Mouse (Mus musculus) thymus, adult 2 months (tissue): ENCODE data around the gene Olfr1532-ps1. TPM values are rescaled to one million over a fixed set of nuclear protein-coding genes. Genes with fewer than 3 reads are reported as not detected.

Source experiments
- DNase-seq: peaks from one replicate; pipeline ENCODE4 v3.0.0; 2021
- H3K27ac ChIP-seq: fragments of 200-500 bp; 2 replicates; pipeline ENCODE4 v1.5.1; 2012; ENCODE audit warnings: low read length, control low read depth; ENCODE audit not compliant: control insufficient read depth, insufficient read depth
- H3K27me3 ChIP-seq: fragments of 200-500 bp; 2 replicates; pipeline ENCODE4 v1.6.1; 2012; ENCODE audit warnings: mild to moderate bottlenecking, low read length, moderate library complexity, mixed read lengths; ENCODE audit not compliant: control insufficient read depth, insufficient read depth
- H3K36me3 ChIP-seq: fragments of 200-500 bp; 2 replicates; pipeline ENCODE4 v1.6.1; 2012; ENCODE audit warnings: mild to moderate bottlenecking, low read length, moderate library complexity; ENCODE audit not compliant: control insufficient read depth, insufficient read depth
- H3K4me1 ChIP-seq: fragments of 200-500 bp; replicated peaks from 2 replicates; pipeline ENCODE4 v1.6.1; 2012; ENCODE audit warnings: low read length; ENCODE audit not compliant: control insufficient read depth, insufficient read depth
- H3K4me3 ChIP-seq: fragments of 200-500 bp; 2 replicates; pipeline ENCODE4 v1.5.1; 2012; ENCODE audit warnings: mild to moderate bottlenecking, low read length, control low read depth, moderate library complexity; ENCODE audit not compliant: control insufficient read depth, insufficient read depth
- CTCF ChIP-seq: fragments of 200-500 bp; IDR thresholded peaks from 2 replicates; pipeline ENCODE4 v1.5.1; 2012; ENCODE audit warnings: mild to moderate bottlenecking, control low read depth, low read length, moderate library complexity, borderline replicate concordance; ENCODE audit not compliant: control insufficient read depth, poor library complexity, insufficient read depth; ENCODE audit errors: extremely low read depth
- POLR2A ChIP-seq: fragments of 200-500 bp; IDR thresholded peaks from 2 replicates; pipeline ENCODE4 v1.6.1; 2012; ENCODE audit warnings: mild to moderate bottlenecking, low read length, control low read depth, moderate library complexity; ENCODE audit not compliant: control insufficient read depth, poor library complexity, insufficient read depth; ENCODE audit errors: extremely low read depth
- WGBS: fragments of 180-500 bp; shearing (Covaris S2); methylation state at CpG from one replicate; pipeline ENCODE4 v1.1.7; 2018; 5-methylcytosine and 5-hydroxymethylcytosine counted together
- polyA plus RNA-seq: library from polyadenylated mRNA; depleted of rRNA; stranded (reverse); fragments of >200 nt; gene quantifications from 2 replicates; pipeline ENCODE4 v1.2.3, GENCODE M21; 2012; rRNA removed

Gene Olfr1532-ps1
- polyA plus RNA-seq, 1 experiment = not detected

- no peak for DNase-seq
- TF ChIP-seq POLR2A = no peak
- TF ChIP-seq CTCF = no peak
- 90% methylated on average over 3 of the region's 3 CpGs for WGBS
- Histone ChIP-seq H3K4me3 (no peak within 1 kb of the TSS), H3K27ac (no peak within 1 kb of the TSS), H3K4me1 (no peaks in the 10 kb centered on the region), H3K36me3 (no peaks in the 10 kb centered on the region), H3K27me3 (no peaks in the 10 kb centered on the region)
These were observed 40.4 kb downstream of the Olfr1532-ps1 start, which contains the start of gene Olfr710 for GRCm38 (mm10) chr7:106948212-106948611. Gene Olfr710, minus strand, starts transcription at chr7:106948312.

- Histone ChIP-seq H3K27ac (no peak within 1 kb of the TSS), H3K4me3 (no peak within 1 kb of the TSS), H3K4me1 (no peaks in the 10 kb centered on the region), H3K27me3 (no peaks in the 10 kb centered on the region), H3K36me3 (no peaks in the 10 kb centered on the region)
- DNase-seq = no peak
- TF ChIP-seq POLR2A (no peak), CTCF (no peak)
- 91% methylated on average over 1 of the region's 1 CpGs for WGBS
These were observed 56.0 kb downstream of the Olfr1532-ps1 start, which contains the start of gene Olfr6 for GRCm38 (mm10) chr7:106963837-106964236. Gene Olfr6, minus strand, starts transcription at chr7:106963937.

Other genes with a start within 250 kb of the Olfr1532-ps1 start
- not detected in 2 replicates for gene Olfr693, start 227.4 kb upstream of the Olfr1532-ps1 start, polyA plus RNA-seq
- not detected in 2 replicates for gene Olfr694, start 216.2 kb upstream of the Olfr1532-ps1 start, polyA plus RNA-seq
- not detected in 2 replicates for gene Olfr695, start 191.6 kb upstream of the Olfr1532-ps1 start, polyA plus RNA-seq
- gene Olfr697, start 165.6 kb upstream of the Olfr1532-ps1 start, polyA plus RNA-seq = not detected in 2 replicates
- not detected in 2 replicates for gene Olfr698, start 152.6 kb upstream of the Olfr1532-ps1 start, polyA plus RNA-seq
- not detected in 2 replicates for gene Olfr699, start 114.8 kb upstream of the Olfr1532-ps1 start, polyA plus RNA-seq
- not detected in 2 replicates for gene Olfr700, start 99.2 kb upstream of the Olfr1532-ps1 start, polyA plus RNA-seq
- 0.09 TPM in 1 of 2 replicates, not detected in the other for gene Olfr701, start 93.9 kb upstream of the Olfr1532-ps1 start, polyA plus RNA-seq
- not detected in 2 replicates for gene Olfr702, start 74.1 kb upstream of the Olfr1532-ps1 start, polyA plus RNA-seq
- not detected in 2 replicates for gene Olfr703, start 64.6 kb upstream of the Olfr1532-ps1 start, polyA plus RNA-seq
- gene Olfr704, start 44.8 kb upstream of the Olfr1532-ps1 start, polyA plus RNA-seq = not detected in 2 replicates
- not detected in 2 replicates for gene Olfr705, start 31.1 kb upstream of the Olfr1532-ps1 start, polyA plus RNA-seq
- gene Olfr706, start 19.8 kb upstream of the Olfr1532-ps1 start, polyA plus RNA-seq = not detected in 2 replicates
- gene Olfr707, start 6.8 kb upstream of the Olfr1532-ps1 start, polyA plus RNA-seq = not detected in 2 replicates
- gene Olfr709-ps1, start 24.2 kb downstream of the Olfr1532-ps1 start, polyA plus RNA-seq = not detected in 2 replicates
- gene Olfr710, start 40.3 kb downstream of the Olfr1532-ps1 start, polyA plus RNA-seq = not detected in 2 replicates
- not detected in 2 replicates for gene Olfr6, start 55.9 kb downstream of the Olfr1532-ps1 start, polyA plus RNA-seq
- not detected in 2 replicates for gene Olfr711, start 67.5 kb downstream of the Olfr1532-ps1 start, polyA plus RNA-seq
- not detected in 2 replicates for gene Olfr2, start 98.1 kb downstream of the Olfr1532-ps1 start, polyA plus RNA-seq
- gene Olfr713, start 123.2 kb downstream of the Olfr1532-ps1 start, polyA plus RNA-seq = not detected in 2 replicates
- not detected in 2 replicates for gene Olfr714, start 163.0 kb downstream of the Olfr1532-ps1 start, polyA plus RNA-seq
- gene Olfr17, start 185.2 kb downstream of the Olfr1532-ps1 start, polyA plus RNA-seq = not detected in 2 replicates
- not detected in 2 replicates for gene Olfr715b, start 202.4 kb downstream of the Olfr1532-ps1 start, polyA plus RNA-seq
- not detected in 2 replicates for gene Olfr715, start 223.1 kb downstream of the Olfr1532-ps1 start, polyA plus RNA-seq
- not detected in 2 replicates for gene Olfr716, start 230.3 kb downstream of the Olfr1532-ps1 start, polyA plus RNA-seq